Mouse (Mus musculus) midbrain, postnatal 0 days (tissue): ENCODE measurements around the gene Scgb3a1. TPM values are rescaled to one million over a fixed set of nuclear protein-coding genes. Genes with fewer than 3 reads are reported as not detected.

Source experiments
- ATAC-seq: fragments of 200-750 bp; cut with Nextera tagmentation; 2 replicates; pipeline ENCODE4 v1.8.0; 2017; ENCODE audit warnings: moderate number of reproducible peaks, mild to moderate bottlenecking, moderate TSS enrichment, moderate library complexity; ENCODE audit not compliant: low FRiP score
- DNase-seq: peaks from one replicate; pipeline ENCODE4 v3.0.0-alpha.2; 2015; ENCODE audit warnings: low spot score
- H3K27ac ChIP-seq: fragments of 300-500 bp; sonication (generic); 2 replicates; pipeline ENCODE4 v1.5.1; 2014; ENCODE audit warnings: low read depth, mild to moderate bottlenecking, low read length, mixed read lengths
- H3K27me3 ChIP-seq: fragments of 300-500 bp; sonication (generic); 2 replicates; pipeline ENCODE4 v1.6.1; 2014; ENCODE audit warnings: low read length, control low read depth, mixed read lengths; ENCODE audit not compliant: insufficient read depth
- H3K36me3 ChIP-seq: fragments of 300-500 bp; sonication (generic); 2 replicates; pipeline ENCODE4 v1.6.1; 2014; ENCODE audit warnings: low read length, control low read depth, mixed read lengths; ENCODE audit not compliant: insufficient read depth
- H3K4me1 ChIP-seq: fragments of 300-500 bp; sonication (generic); 2 replicates; pipeline ENCODE4 v1.6.1; 2014; ENCODE audit warnings: mild to moderate bottlenecking, control low read depth, antibody characterized with exemption, low read length, mixed read lengths; ENCODE audit not compliant: insufficient read depth
- H3K4me2 ChIP-seq: fragments of 300-500 bp; sonication (generic); 2 replicates; pipeline ENCODE4 v1.6.1; 2014; ENCODE audit warnings: low read depth, mild to moderate bottlenecking, low read length, mixed read lengths; ENCODE audit not compliant: poor library complexity, severe bottlenecking
- H3K4me3 ChIP-seq: fragments of 300-500 bp; sonication (generic); 2 replicates; pipeline ENCODE4 v1.5.1; 2014; ENCODE audit warnings: low read depth, mild to moderate bottlenecking, low read length, moderate library complexity
- H3K9ac ChIP-seq: fragments of 300-500 bp; sonication (generic); replicated peaks from 2 replicates; pipeline ENCODE4 v1.6.1; 2014; ENCODE audit warnings: mild to moderate bottlenecking, low read length, moderate library complexity, mixed read lengths; ENCODE audit not compliant: poor library complexity, severe bottlenecking
- H3K9me3 ChIP-seq: fragments of 300-500 bp; sonication (generic); 2 replicates; pipeline ENCODE4 v1.6.1; 2016; ENCODE audit warnings: low read length, control low read depth
- CTCF ChIP-seq: IDR thresholded peaks from 2 replicates; pipeline ENCODE4 v1.5.1; 2016; ENCODE audit warnings: antibody characterized with exemption, mild to moderate bottlenecking
- WGBS: fragments of 180-500 bp; shearing (Covaris S2); extraction: QIAGEN DNeasy Blood & Tissue Kit; methylation state at CpG from one replicate; pipeline ENCODE4 v1.1.7; 2014; 5-methylcytosine and 5-hydroxymethylcytosine counted together
- polyA plus RNA-seq: library from polyadenylated mRNA; unstranded; fragments of >200 nt; fragmentation: Nextera tagmentation; extraction: Ambion mirVana; gene quantifications from 2 replicates; pipeline ENCODE4 v1.2.1, GENCODE M21; 2015
- total RNA-seq: library from RNA; depleted of rRNA; stranded (reverse); fragments of >200 nt; gene quantifications from 2 replicates; pipeline ENCODE4 v1.2.3, GENCODE M21; 2014

The Scgb3a1 gene
- total and polyA plus RNA-seq, 2 experiments from 2014 or later = 0.59 TPM; not detected in 1

- no peak overlapping the region for H3K4me2 ChIP-seq
- TF ChIP-seq CTCF = no peak
- H3K4me3 ChIP-seq = no peak overlapping the region
- H3K9me3 ChIP-seq = no peaks in the 10 kb centered on the region
- no peak for ATAC-seq
- no peaks in the 10 kb centered on the region for H3K36me3 ChIP-seq
- 62% methylated on average over 15 of the region's 15 CpGs for WGBS
- H3K9ac ChIP-seq = no peak overlapping the region
- DNase-seq = no peak
- no peak overlapping the region for H3K27ac ChIP-seq
- H3K4me1 ChIP-seq = no peaks in the 10 kb centered on the region
- no peaks in the 10 kb centered on the region for H3K27me3 ChIP-seq
Observed at GRCm38 (mm10) chr11:49662292-49662780, 1.1 kb upstream of the Scgb3a1 start.

DNA sequence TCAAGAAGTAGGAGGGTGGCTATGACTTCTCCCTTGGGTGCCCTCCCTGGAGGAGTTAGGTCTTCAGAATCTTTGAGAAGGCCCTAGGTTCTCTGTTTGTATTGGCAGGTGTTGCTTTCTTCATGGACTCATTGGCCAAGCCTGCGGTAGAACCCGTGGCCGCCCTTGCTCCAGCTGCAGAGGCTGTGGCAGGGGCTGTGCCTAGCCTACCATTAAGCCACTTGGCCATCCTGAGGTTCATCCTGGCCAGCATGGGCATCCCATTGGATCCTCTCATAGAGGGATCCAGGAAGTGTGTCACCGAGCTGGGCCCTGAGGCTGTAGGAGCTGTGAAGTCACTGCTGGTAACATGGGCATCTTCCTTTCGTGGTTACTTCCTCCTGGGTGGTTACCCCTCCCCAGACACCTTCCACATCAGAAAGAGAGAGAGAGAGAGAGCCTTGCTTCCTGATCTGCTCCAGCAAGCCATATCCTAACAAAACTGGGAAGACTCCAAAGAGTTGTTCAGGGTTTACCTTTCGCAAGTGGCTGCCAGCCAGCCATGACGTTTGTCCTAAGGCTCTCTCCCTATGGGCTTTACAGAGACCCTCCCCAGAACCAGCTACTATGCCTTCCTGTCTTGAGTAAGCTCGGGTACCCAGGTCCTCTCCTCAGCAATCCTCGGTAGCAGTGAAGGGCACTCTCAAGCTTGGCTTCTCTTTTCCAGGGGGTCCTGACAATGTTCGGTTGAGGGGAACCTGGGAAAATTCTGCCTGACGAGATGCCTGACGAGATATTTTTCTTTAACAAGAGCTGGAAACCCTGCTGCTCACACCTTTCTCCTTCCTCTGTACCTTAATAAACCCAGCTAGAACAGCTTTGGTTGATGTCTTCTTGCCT, 1.1 kb downstream of the Scgb3a1 start:
- ATAC-seq (no peak), DNase-seq (no peak)
- H3K27ac ChIP-seq = no peak overlapping the region
- no peaks in the 10 kb centered on the region for H3K36me3 ChIP-seq
- H3K9ac ChIP-seq = no peak overlapping the region
- no peak for TF ChIP-seq CTCF
- no peaks in the 10 kb centered on the region for H3K4me1 ChIP-seq
- no peaks in the 10 kb centered on the region for H3K9me3 ChIP-seq
- no peak overlapping the region for H3K4me3 ChIP-seq
- no peaks in the 10 kb centered on the region for H3K27me3 ChIP-seq
- no peak overlapping the region for H3K4me2 ChIP-seq
- 84% methylated on average over 12 of the region's 12 CpGs for WGBS

GRCm38 (mm10) chr11:49665462-49665861, 2.1 kb downstream of the Scgb3a1 start:
- no peak overlapping the region for H3K27ac ChIP-seq
- H3K36me3 ChIP-seq = no peaks in the 10 kb centered on the region
- no peak for TF ChIP-seq CTCF
- H3K4me3 ChIP-seq = no peak overlapping the region
- 88% methylated on average over 4 of the region's 4 CpGs for WGBS
- no peaks in the 10 kb centered on the region for H3K9me3 ChIP-seq
- H3K4me1 ChIP-seq = no peaks in the 10 kb centered on the region
- no peak overlapping the region for H3K9ac ChIP-seq
- no peaks in the 10 kb centered on the region for H3K27me3 ChIP-seq
- no peak overlapping the region for H3K4me2 ChIP-seq
- ATAC-seq = no peak
- DNase-seq = no peak

DNA sequence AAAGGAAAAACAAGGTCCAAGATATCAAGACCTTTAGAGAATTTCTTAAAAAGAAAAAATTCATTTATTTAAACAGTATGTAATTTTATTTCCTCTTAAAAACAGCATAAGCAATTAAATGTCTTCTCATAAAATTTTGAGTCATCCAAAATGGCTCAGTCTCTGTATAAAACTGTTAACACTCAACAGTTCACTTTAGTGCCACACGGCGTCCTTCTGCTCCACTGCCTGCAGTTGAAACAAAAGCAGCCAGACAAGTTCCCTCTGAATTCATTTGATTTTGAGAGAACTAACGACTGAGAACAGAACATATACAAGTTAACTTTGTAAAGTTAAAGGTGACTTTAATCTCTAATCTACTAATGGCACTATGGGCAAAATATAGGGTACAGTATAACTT, 10.0 kb downstream of the Scgb3a1 start:
- no peaks in the 10 kb centered on the region for H3K9me3 ChIP-seq
- no peak for DNase-seq
- WGBS = 79% methylated on average over 3 of the region's 3 CpGs
- no peak overlapping the region for H3K4me2 ChIP-seq
- no peak overlapping the region for H3K9ac ChIP-seq
- peak; percentile 27; the same call in 1 of the 2 replicates for TF ChIP-seq CTCF
- no peak overlapping the region for H3K4me3 ChIP-seq
- H3K27ac ChIP-seq = no peak overlapping the region
- no peaks in the 10 kb centered on the region for H3K4me1 ChIP-seq
- peaks cover 13% of the 10 kb centered on the region for H3K36me3 ChIP-seq
- no peak for ATAC-seq
- no peaks in the 10 kb centered on the region for H3K27me3 ChIP-seq

- no peak for DNase-seq
- H3K36me3 ChIP-seq = peaks cover 47% of the 10 kb centered on the region
- WGBS = 97% methylated on average over 12 of the region's 12 CpGs
- H3K9me3 ChIP-seq = no peaks in the 10 kb centered on the region
- no peak for TF ChIP-seq CTCF
- no peak overlapping the region for H3K4me3 ChIP-seq
- no peak overlapping the region for H3K9ac ChIP-seq
- no peak overlapping the region for H3K27ac ChIP-seq
- no peaks in the 10 kb centered on the region for H3K27me3 ChIP-seq
- H3K4me2 ChIP-seq = no peak overlapping the region
- no peak for ATAC-seq
- no peaks in the 10 kb centered on the region for H3K4me1 ChIP-seq
Observed at GRCm38 (mm10) chr11:49684237-49684973, 21.0 kb downstream of the Scgb3a1 start.

DNA sequence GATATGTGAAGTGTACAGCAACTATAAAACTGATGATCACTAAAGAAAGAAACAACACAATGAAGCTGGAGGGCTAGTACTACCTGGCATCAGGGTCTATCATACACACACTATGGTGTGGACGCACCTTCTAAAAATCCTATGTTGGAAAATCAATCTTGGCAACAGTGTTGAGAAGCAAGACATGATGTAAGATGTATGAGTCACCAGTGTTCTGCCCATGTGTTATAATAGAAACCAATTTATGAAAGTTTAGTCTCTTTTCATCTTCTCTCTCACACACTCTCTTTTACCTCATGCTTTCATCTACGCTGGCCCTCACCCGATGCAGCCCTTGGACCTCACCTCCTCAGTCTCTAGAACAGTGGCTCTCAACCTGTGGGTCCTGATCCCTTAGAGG, 31.6 kb downstream of the Scgb3a1 start:
- WGBS = 94% methylated on average over 3 of the region's 3 CpGs
- H3K27me3 ChIP-seq = no peaks in the 10 kb centered on the region
- H3K36me3 ChIP-seq = peaks cover 12% of the 10 kb centered on the region; the same call in 1 of the 2 replicates
- no peaks in the 10 kb centered on the region for H3K9me3 ChIP-seq
- DNase-seq (no peak), ATAC-seq (no peak)
- H3K9ac ChIP-seq = no peak overlapping the region
- no peak overlapping the region for H3K27ac ChIP-seq
- no peak overlapping the region for H3K4me3 ChIP-seq
- no peak overlapping the region for H3K4me2 ChIP-seq
- TF ChIP-seq CTCF = no peak
- H3K4me1 ChIP-seq = no peaks in the 10 kb centered on the region
